Mouse (Mus musculus) G1E (cell line): ENCODE measurements around the gene Rgs10. TPM values are rescaled to one million over a fixed set of nuclear protein-coding genes. Genes with fewer than 3 reads are reported as not detected.

Experiments
- ATAC-seq: 2 replicates; pipeline ENCODE4 v1.8.0; 2016; ENCODE audit warnings: mild to moderate bottlenecking; ENCODE audit not compliant: insufficient number of reproducible peaks, poor library complexity, low FRiP score, severe bottlenecking; ENCODE audit errors: extremely low read depth
- DNase-seq: peaks from one replicate; pipeline ENCODE4 v3.0.0; 2012; ENCODE audit warnings: low spot score
- H3K27me3 ChIP-seq: 2 replicates; pipeline ENCODE4 v1.6.1; 2012; ENCODE audit warnings: mild to moderate bottlenecking, low read length, inconsistent platforms; ENCODE audit not compliant: insufficient read depth
- H3K36me3 ChIP-seq: replicated peaks from 2 replicates; pipeline ENCODE3; 2012; ENCODE audit warnings: mild to moderate bottlenecking, inconsistent platforms
- H3K4me1 ChIP-seq: 2 replicates; pipeline ENCODE4 v1.6.1; 2012; ENCODE audit warnings: low read depth, low read length, inconsistent platforms, mixed read lengths; ENCODE audit not compliant: insufficient read depth
- H3K4me3 ChIP-seq: 2 replicates; pipeline ENCODE4 v1.5.1; 2012; ENCODE audit warnings: low read depth, mild to moderate bottlenecking, inconsistent platforms, low read length, moderate library complexity, mixed read lengths
- H3K9me3 ChIP-seq: replicated peaks from 2 replicates; pipeline ENCODE4 v1.6.1; 2012; ENCODE audit warnings: inconsistent platforms
- CTCF ChIP-seq: IDR thresholded peaks from 2 replicates; pipeline ENCODE4 v1.5.1; 2012; ENCODE audit warnings: low read depth, low read length, inconsistent platforms, mixed read lengths
- GATA1 ChIP-seq: IDR thresholded peaks from 2 replicates; pipeline ENCODE4 v1.6.1; 2012; ENCODE audit warnings: borderline replicate concordance, low read length, inconsistent platforms, mixed read lengths
- GATA2 ChIP-seq: IDR thresholded peaks from 2 replicates; pipeline ENCODE4 v1.6.1; 2012; ENCODE audit warnings: low read depth, low read length, inconsistent platforms, borderline replicate concordance
- POLR2AphosphoS5 ChIP-seq: IDR thresholded peaks from 2 replicates; pipeline ENCODE4 v1.6.1; 2012; ENCODE audit warnings: low read depth, low read length, inconsistent platforms; ENCODE audit not compliant: insufficient replicate concordance
- TAL1 ChIP-seq: conservative IDR thresholded peaks from 2 replicates; pipeline ENCODE4 v1.6.1; 2012; ENCODE audit warnings: low read depth, low read length, inconsistent platforms, mixed read lengths
- polyA plus RNA-seq: library from polyadenylated mRNA; stranded (reverse); fragments of >175 nt; gene quantifications from 2 replicates; pipeline ENCODE4 v1.2.3, GENCODE M21; 2012
- total RNA-seq, 2 experiments: library from RNA; stranded (forward) in 1 of 2; stranded (reverse) in 1 of 2; fragments of 200-1000 nt in 1 of 2; fragments of >200 nt in 1 of 2; fragmentation: Nextera tagmentation in 1 of 2; gene quantifications; 2 replicates each; pipeline ENCODE4 v1.2.3; 2014 to 2017

The Rgs10 gene
- total and polyA plus RNA-seq, 3 experiments = 121 to 172 (median 133) TPM

DNA sequence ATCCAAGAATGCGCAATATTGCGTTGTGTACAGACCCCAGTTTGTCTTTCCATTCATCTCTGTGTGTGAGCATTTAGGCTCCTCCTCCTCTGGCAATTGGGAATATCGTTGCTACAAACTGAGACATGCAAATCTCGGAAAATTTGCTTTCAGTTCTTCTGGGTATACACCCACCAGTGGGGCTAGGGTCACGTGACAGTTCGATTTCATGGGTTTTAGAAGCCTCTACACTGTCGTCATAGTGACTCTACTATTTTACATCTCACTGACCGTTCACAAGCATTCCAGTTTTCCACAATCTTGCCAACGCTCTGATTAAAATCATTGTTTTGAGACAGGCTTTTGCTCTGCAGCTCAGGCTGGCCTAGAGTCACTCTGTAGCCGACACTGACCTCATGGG lies 14.0 kb upstream of the Rgs10 start:
- ATAC-seq (no peak), DNase-seq (no peak)
- no peaks in the 10 kb centered on the region for H3K9me3 ChIP-seq
- H3K4me3 ChIP-seq = no peak overlapping the region
- TF ChIP-seq TAL1 = no peak
- no peak for TF ChIP-seq CTCF
- no peak for TF ChIP-seq GATA1
- TF ChIP-seq GATA2 = no peak
- no peak for TF ChIP-seq POLR2AphosphoS5
- H3K36me3 ChIP-seq = peaks cover 2% of the 10 kb centered on the region
- no peaks in the 10 kb centered on the region; the same call in 1 of the 2 replicates for H3K27me3 ChIP-seq
- H3K4me1 ChIP-seq = peaks cover 5% of the 10 kb centered on the region; the same call in 1 of the 2 replicates

DNA sequence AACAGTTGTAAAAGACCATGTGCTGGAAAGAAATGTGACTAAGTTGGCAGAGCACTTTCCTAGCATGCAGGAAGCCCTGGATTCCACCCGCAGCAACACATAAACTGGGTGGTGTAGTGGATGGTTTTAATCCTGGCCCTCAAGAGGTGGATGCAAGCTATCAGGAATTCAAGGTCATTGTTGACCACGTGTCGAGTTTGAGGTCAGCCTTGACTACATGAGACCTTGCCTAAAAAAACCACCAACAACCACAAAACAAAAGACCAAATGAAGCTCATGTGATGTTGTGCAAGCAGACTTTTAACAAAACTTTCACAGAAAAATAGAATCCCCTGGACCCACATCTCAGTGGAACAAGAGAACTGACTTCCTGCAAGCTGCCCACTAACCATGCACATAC lies 3.9 kb upstream of the Rgs10 start:
- Histone ChIP-seq H3K9me3 (no peaks in the 10 kb centered on the region), H3K27me3 (peaks cover 18% of the 10 kb centered on the region), H3K36me3 (no peaks in the 10 kb centered on the region), H3K4me1 (peaks cover 45% of the 10 kb centered on the region), H3K4me3 (no peak overlapping the region)
- ATAC-seq = no peak
- TF ChIP-seq TAL1 (no peak), POLR2AphosphoS5 (no peak), GATA1 (no peak), GATA2 (no peak), CTCF (no peak)
- DNase-seq = no peak

DNA sequence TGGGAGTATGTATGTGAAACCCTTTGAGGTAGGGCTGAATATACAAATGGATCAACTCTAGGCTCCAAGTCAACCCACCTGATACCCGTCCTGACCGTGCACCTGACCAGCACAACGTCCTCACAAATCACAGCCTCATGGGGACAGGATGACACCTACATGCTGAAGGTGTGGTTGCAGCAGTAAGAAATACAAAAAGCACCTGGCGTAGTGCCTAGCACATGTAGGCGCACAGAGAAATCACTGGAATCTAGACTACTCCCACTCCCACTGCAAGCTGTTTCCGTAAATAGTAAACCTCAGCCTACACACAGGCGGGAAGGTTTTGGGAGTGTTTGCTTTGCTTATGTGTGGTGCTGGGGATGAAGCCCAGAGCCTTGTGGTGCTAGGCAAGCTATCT lies 3.1 kb upstream of the Rgs10 start:
- peaks cover 47% of the 10 kb centered on the region for H3K4me1 ChIP-seq
- DNase-seq (no peak), ATAC-seq (no peak)
- TF ChIP-seq CTCF (no peak), TAL1 (no peak), POLR2AphosphoS5 (no peak), GATA2 (no peak), GATA1 (no peak)
- no peak overlapping the region for H3K4me3 ChIP-seq
- H3K27me3 ChIP-seq = peaks cover 16% of the 10 kb centered on the region
- H3K36me3 ChIP-seq = peaks cover under 1% of the 10 kb centered on the region
- no peaks in the 10 kb centered on the region for H3K9me3 ChIP-seq

DNA sequence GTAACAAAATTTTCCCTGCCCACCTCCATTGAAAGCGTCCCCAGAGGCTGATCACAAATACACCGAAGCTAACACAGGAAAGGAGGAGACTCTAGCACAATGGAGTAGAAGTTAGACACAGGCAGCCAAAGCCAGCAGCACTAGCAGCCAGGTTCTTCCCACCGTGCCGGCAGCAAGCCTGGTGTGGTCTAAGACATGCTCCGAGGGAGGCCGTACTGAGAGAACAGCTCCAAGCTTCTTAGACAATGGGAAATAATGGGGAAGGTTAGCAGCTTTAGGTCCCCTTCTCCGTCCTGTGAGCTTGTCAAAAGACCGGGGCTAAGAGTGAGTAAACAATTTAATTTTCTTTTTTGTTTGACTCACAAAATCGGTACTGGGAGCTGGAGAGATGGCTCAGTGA lies 1.1 kb upstream of the Rgs10 start:
- ATAC-seq (no peak), DNase-seq (no peak)
- TF ChIP-seq TAL1 (no peak), GATA2 (no peak), GATA1 (no peak), CTCF (no peak), POLR2AphosphoS5 (no peak)
- H3K4me1 ChIP-seq = peaks cover 67% of the 10 kb centered on the region
- no peak overlapping the region for H3K4me3 ChIP-seq
- peaks cover 9% of the 10 kb centered on the region for H3K36me3 ChIP-seq
- no peaks in the 10 kb centered on the region for H3K9me3 ChIP-seq
- H3K27me3 ChIP-seq = peaks cover 5% of the 10 kb centered on the region; the same call in 1 of the 2 replicates

DNA sequence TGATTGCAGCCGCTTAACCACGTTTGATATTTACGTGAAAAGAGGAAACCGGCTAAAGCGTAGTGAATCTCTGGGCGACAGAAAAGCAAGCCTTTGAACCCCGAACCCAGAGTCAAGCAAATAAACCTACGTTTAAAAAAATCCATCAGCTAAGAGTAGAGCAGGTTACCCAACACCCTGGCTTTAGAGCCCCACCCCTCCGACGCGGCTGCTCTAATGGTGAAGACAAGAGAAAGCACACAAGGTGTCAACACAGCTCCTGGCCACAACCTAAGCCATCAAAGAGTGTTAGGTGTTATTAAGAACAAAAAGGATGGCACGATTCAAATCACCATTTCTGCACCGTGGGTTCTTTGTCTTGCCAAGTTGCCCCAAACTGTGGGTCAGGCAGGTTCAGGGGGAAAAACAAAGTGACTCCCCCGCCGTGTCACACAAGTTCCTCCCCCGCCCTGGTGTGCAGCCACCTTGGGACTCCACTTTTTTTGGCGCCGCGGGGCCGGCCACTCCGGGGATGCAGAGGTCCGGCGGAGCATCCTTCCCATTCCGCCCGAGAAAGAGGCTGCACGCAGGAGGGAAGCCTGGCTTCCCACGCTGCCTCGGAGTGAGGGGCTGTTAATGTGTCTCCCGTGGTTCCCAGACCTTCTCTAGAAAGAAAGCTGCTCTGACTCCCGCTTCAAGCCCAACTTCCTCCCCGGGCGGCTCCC lies 1.2 kb downstream of the Rgs10 start:
- ATAC-seq = no peak
- H3K27me3 ChIP-seq = no peaks in the 10 kb centered on the region; the same call in 1 of the 2 replicates
- no peak for TF ChIP-seq POLR2AphosphoS5
- TF ChIP-seq GATA1 = no peak
- TF ChIP-seq GATA2 = no peak
- no peak for TF ChIP-seq CTCF
- no peak for TF ChIP-seq TAL1
- H3K36me3 ChIP-seq = peaks cover 28% of the 10 kb centered on the region
- no peak for DNase-seq
- H3K9me3 ChIP-seq = no peaks in the 10 kb centered on the region
- peak overlapping the region; percentile 85 for H3K4me3 ChIP-seq
- peaks cover 79% of the 10 kb centered on the region for H3K4me1 ChIP-seq

DNA sequence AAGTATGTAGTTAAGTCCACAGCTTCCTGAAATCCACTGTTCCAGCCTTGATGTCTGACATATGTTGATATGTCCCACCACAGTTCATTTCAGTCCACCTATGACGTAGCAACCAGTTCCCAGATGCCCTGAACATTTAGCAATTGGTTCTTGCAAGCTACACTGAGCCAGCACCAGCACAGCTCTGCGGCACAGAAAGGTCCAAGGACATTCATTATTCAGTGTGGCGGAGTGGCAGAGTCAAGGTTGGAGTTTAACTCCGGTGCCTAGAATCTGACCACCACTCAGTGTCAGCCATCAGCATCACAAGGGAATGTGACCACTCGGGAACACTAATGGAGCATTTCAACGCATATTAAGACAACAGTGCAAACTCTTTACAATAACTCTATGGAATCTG lies 1.9 kb downstream of the Rgs10 start:
- TF ChIP-seq TAL1 (no peak), GATA1 (no peak), POLR2AphosphoS5 (no peak), GATA2 (no peak), CTCF (no peak)
- Histone ChIP-seq H3K4me3 (peak overlapping the region; percentile 85), H3K4me1 (peaks cover 82% of the 10 kb centered on the region)

More for the DNA sequence above, 1.9 kb downstream of the Rgs10 start:
- DNase-seq (no peak), ATAC-seq (no peak)
- Histone ChIP-seq H3K36me3 (peaks cover 35% of the 10 kb centered on the region), H3K9me3 (no peaks in the 10 kb centered on the region), H3K27me3 (no peaks in the 10 kb centered on the region; the same call in 1 of the 2 replicates)
